In the genomic region with DNA sequence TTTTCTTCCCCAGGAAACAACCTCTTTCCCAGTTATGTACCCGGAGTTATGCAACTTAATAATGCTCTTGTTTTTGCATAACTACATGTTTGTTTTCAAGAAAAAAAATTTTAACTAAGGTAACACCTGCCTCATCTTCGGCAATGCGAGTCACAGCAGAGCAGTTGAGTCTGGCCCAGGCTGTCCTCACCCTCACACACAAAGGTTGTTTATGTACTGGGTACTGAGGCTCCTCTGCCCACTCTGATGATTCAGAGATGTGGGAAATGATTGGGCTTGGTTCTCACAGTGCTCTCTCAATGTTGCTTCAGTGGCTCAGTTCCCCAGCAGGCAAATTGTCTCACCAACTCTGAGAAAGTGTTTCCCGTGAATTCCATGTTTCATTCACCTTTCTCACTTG, we compare ENCODE assay signal across 36 mouse cellular contexts. TPM values are rescaled to one million over a fixed set of nuclear protein-coding genes. Genes with fewer than 3 reads are reported as not detected.
DNase-seq lines count a peak whose midpoint lies in the region; ATAC-seq lines count a peak whose summit lies in the region.
"Had no signal": no experiment of that assay in that cellular context is flagged by ENCODE, and none has a peak within 500 bp of the region (broad histone marks: within the 10 kb centered on the region; RNA-seq: fewer than 3 reads in every experiment).

No protein-coding gene starts in this region.

- no peak for ATAC-seq in inflammation-experienced regulatory T-cells, adult 6 months
- ATAC-seq in hindbrain, embryonic 12.5 days (ENCODE audit: low FRiP score), result no peak
- ATAC-seq: activated CD4-positive, CD25-positive, alpha-beta regulatory T cell, adult 4 months; forebrain, embryonic 13.5 days; forebrain, embryonic 16.5 days; hindbrain, postnatal 0 days; intestine, postnatal 0 days had no signal

- no peaks in the 10 kb centered on the region for H3K27me3 ChIP-seq in midbrain, embryonic 10.5 days (ENCODE audit: low read depth, poor library complexity, severe bottlenecking)
- no peaks in the 10 kb centered on the region for H3K27me3 ChIP-seq in hindbrain, embryonic 12.5 days
- H3K27me3 ChIP-seq: CH12.LX; embryonic facial prominence, embryonic 13.5 days; forebrain, embryonic 13.5 days; heart, embryonic 12.5 days; heart, embryonic 15.5 days had no signal

- peak; percentile 13 for DNase-seq in urinary bladder, postnatal 14 days (ENCODE audit: low spot score)
- DNase-seq in urinary bladder, postnatal 10 days (ENCODE audit: low spot score), result no peak
- peak; percentile 66 for DNase-seq in Muller cell, postnatal 12 days (ENCODE audit: inconsistent ontology term)
- DNase-seq in brain, adult 2 months (ENCODE audit: low read depth, low spot score), result peak; percentile 48
- DNase-seq in midbrain, embryonic 10.5 days (ENCODE audit: low spot score), result no peak
- DNase-seq: adrenal gland, postnatal 10 days; adrenal gland, postnatal 36 days; B cell, adult 2 months; cerebellum, adult 11-12 months; cerebellum, adult 8-10 months; cerebellum, postnatal 10 days; cerebellum, postnatal 36 days; embryo, embryonic 11 days; gastrocnemius, postnatal 25 days; heart, adult 18-20 months; heart, postnatal 10 days; heart, postnatal 36 days had no signal

- H3K27ac ChIP-seq in midbrain, embryonic 10.5 days (replicated peaks), result no peak overlapping the region
- H3K27ac ChIP-seq in hindbrain, embryonic 12.5 days, result no peak overlapping the region
- H3K27ac ChIP-seq: embryonic facial prominence, embryonic 10.5 days; embryonic facial prominence, embryonic 13.5 days; forebrain, embryonic 10.5 days; forebrain, embryonic 13.5 days; heart, embryonic 15.5 days; hindbrain, embryonic 10.5 days; hindbrain, embryonic 14.5 days; hindbrain, postnatal 0 days had no signal

- WGBS in midbrain, embryonic 10.5 days, result 87% methylated on average over 4 of the region's 4 CpGs
- 78% methylated on average over 4 of the region's 4 CpGs for WGBS in hindbrain, embryonic 12.5 days

- H3K4me3 ChIP-seq in midbrain, embryonic 10.5 days, result no peak overlapping the region
- no peak overlapping the region for H3K4me3 ChIP-seq in hindbrain, embryonic 12.5 days
- H3K4me3 ChIP-seq: embryonic facial prominence, embryonic 10.5 days; embryonic facial prominence, embryonic 13.5 days; erythroblast, embryonic 14.5 days; forebrain, embryonic 10.5 days; forebrain, embryonic 13.5 days; heart, embryonic 12.5 days; heart, embryonic 15.5 days; hindbrain, embryonic 10.5 days had no signal

- no peak overlapping the region for H3K4me2 ChIP-seq in hindbrain, embryonic 12.5 days (replicated peaks)
- H3K4me2 ChIP-seq: embryonic facial prominence, embryonic 13.5 days; forebrain, embryonic 13.5 days; heart, embryonic 12.5 days; heart, embryonic 15.5 days; hindbrain, embryonic 14.5 days had no signal

- H3K9ac ChIP-seq in hindbrain, embryonic 12.5 days, result no peak overlapping the region
- H3K9ac ChIP-seq: embryonic facial prominence, embryonic 13.5 days; forebrain, embryonic 13.5 days; heart, embryonic 12.5 days; heart, embryonic 15.5 days; hindbrain, embryonic 14.5 days had no signal

- no peaks in the 10 kb centered on the region for H3K36me3 ChIP-seq in midbrain, embryonic 10.5 days
- H3K36me3 ChIP-seq in hindbrain, embryonic 12.5 days, result no peaks in the 10 kb centered on the region
- H3K36me3 ChIP-seq: embryonic facial prominence, embryonic 10.5 days; embryonic facial prominence, embryonic 13.5 days; forebrain, embryonic 10.5 days; G1E; heart, embryonic 12.5 days; heart, embryonic 15.5 days; hindbrain, embryonic 10.5 days had no signal

- H3K4me1 ChIP-seq in midbrain, embryonic 10.5 days, result no peaks in the 10 kb centered on the region
- no peaks in the 10 kb centered on the region for H3K4me1 ChIP-seq in hindbrain, embryonic 12.5 days
- H3K4me1 ChIP-seq: embryonic facial prominence, embryonic 13.5 days; forebrain, embryonic 10.5 days; forebrain, embryonic 13.5 days; heart, embryonic 12.5 days; heart, embryonic 15.5 days; hindbrain, embryonic 10.5 days had no signal

- H3K9me3 ChIP-seq in midbrain, embryonic 10.5 days (replicated peaks), result no peaks in the 10 kb centered on the region
- no peaks in the 10 kb centered on the region for H3K9me3 ChIP-seq in hindbrain, embryonic 12.5 days (replicated peaks)
- H3K9me3 ChIP-seq: embryonic facial prominence, embryonic 10.5 days; embryonic facial prominence, embryonic 13.5 days; forebrain, embryonic 10.5 days; forebrain, embryonic 13.5 days; heart, embryonic 12.5 days; heart, embryonic 15.5 days; hindbrain, embryonic 10.5 days had no signal

RNA-seq across cellular contexts. Expression of a gene that starts 23.8 kb away (rescaled TPM):
- polyA plus RNA-seq in inflammation-experienced regulatory T-cells, adult 6 months (2017; shearing (Covaris generic)), result not detected
- polyA plus RNA-seq in midbrain, embryonic 10.5 days (2016; fragmentation: Nextera tagmentation; extraction: Ambion mirVana), result 2.4 and 3.0 TPM in 2 replicates
- 6.6 and 6.9 TPM in 2 replicates for polyA plus RNA-seq in hindbrain, embryonic 12.5 days (2016; fragmentation: Nextera tagmentation; extraction: Ambion mirVana)
- polyA plus RNA-seq: activated CD4-positive, CD25-positive, alpha-beta regulatory T cell, adult 4 months; G1E had no signal

RNA-seq across cellular contexts. Expression of a gene that starts 52.7 kb away (rescaled TPM):
- polyA plus RNA-seq in inflammation-experienced regulatory T-cells, adult 6 months (2017; shearing (Covaris generic)), result not detected
- 0.21 and 0.31 TPM in 2 replicates for polyA plus RNA-seq in midbrain, embryonic 10.5 days (2016; fragmentation: Nextera tagmentation; extraction: Ambion mirVana)
- polyA plus RNA-seq in hindbrain, embryonic 12.5 days (2016; fragmentation: Nextera tagmentation; extraction: Ambion mirVana), result 0.23 TPM in 1 of 2 replicates, not detected in the other
- polyA plus RNA-seq: activated CD4-positive, CD25-positive, alpha-beta regulatory T cell, adult 4 months; erythroblast, embryonic 14.5 days; G1E; gonadal fat pad, adult 2 months; heart, embryonic 12.5 days; hindbrain, embryonic 10.5 days; intestine, embryonic 14.5 days; intestine, postnatal 0 days had no signal

Comparison
In these comparisons a context has a peak if more than half of its experiments do, and no peak if none do; other contexts are left out.
1. DNase-seq: peak in urinary bladder, postnatal 14 days (single experiment), Muller cell, postnatal 12 days (single experiment) and brain, adult 2 months (single experiment); none in urinary bladder, postnatal 10 days (single experiment) and midbrain, embryonic 10.5 days (single experiment).